In the genomic region with DNA sequence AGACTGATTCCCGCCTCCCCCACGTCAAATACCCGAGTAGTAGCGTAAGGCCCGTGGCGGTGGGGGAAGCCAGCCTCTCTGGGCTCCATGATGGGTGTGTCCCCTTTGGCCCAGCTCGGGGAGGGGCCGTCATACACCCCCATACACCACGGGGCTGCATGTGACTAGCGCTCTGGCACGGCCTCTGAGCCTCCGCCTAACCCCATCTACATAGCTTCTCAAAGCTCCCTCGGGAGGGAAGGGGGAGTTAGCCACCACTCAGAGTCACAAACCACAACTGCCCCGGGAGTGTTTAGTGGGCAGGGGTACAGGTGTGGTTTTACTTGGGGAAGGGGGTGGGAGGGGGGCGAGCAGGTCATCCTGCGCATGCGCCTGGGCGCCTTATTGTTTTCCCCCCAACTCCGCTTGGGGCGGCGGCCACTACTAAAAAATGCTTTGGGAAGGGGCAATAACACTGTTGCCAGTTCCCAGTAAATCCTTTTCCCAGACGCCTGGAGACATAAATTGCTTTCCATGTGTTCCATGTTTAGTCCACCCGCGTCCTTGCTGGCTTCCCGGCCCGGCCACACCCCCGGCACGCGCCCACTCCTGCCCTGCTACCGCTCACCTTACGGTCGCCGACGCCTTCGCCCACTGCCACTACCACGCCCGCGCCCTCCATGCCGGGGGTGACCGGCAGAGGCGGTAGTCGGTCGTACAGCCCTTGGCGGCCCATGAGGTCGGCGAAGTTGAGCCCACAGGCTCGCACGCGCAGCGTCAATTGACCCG, we compare ENCODE assay signal across 8 mouse cellular contexts. TPM values are rescaled to one million over a fixed set of nuclear protein-coding genes. Genes with fewer than 3 reads are reported as not detected.
A peak's percentile ranks its signal among the peaks of the same experiment; 100 is the strongest.
DNase-seq lines count a peak whose midpoint lies in the region; ATAC-seq and TF ChIP-seq lines count a peak whose summit lies in the region.

No protein-coding gene starts in this region.

- peak overlapping the region; percentile 94 for H3K4me2 ChIP-seq in embryonic facial prominence, embryonic 12.5 days (replicated peaks)
- H3K4me2 ChIP-seq in heart, embryonic 13.5 days, result peak overlapping the region; percentile 93
- peak overlapping the region; percentile 95 for H3K4me2 ChIP-seq in kidney, embryonic 16.5 days (replicated peaks; ENCODE audit: low read depth, low read length)

- no peaks in the 10 kb centered on the region for H3K9me3 ChIP-seq in embryonic facial prominence, embryonic 12.5 days
- H3K9me3 ChIP-seq in heart, embryonic 13.5 days, result no peaks in the 10 kb centered on the region
- H3K9me3 ChIP-seq in kidney, embryonic 16.5 days (ENCODE audit: low read length), result no peaks in the 10 kb centered on the region

- peak overlapping the region; percentile 71 for H3K9ac ChIP-seq in embryonic facial prominence, embryonic 12.5 days
- H3K9ac ChIP-seq in heart, embryonic 13.5 days, result peak overlapping the region; percentile 91
- H3K9ac ChIP-seq in kidney, embryonic 16.5 days (replicated peaks; ENCODE audit: low read length), result peak overlapping the region; percentile 81

- peak overlapping the region; percentile 66 for H3K27ac ChIP-seq in embryonic facial prominence, embryonic 12.5 days
- peak overlapping the region; percentile 87 for H3K27ac ChIP-seq in heart, embryonic 13.5 days (replicated peaks)
- peak overlapping the region; percentile 84 for H3K27ac ChIP-seq in kidney, embryonic 16.5 days (ENCODE audit: low read length)

- H3K27me3 ChIP-seq in Patski, result no peaks in the 10 kb centered on the region
- peaks cover 4% of the 10 kb centered on the region; the same call in 1 of the 2 replicates for H3K27me3 ChIP-seq in embryonic facial prominence, embryonic 12.5 days
- no peaks in the 10 kb centered on the region for H3K27me3 ChIP-seq in heart, embryonic 13.5 days (replicated peaks)
- no peaks in the 10 kb centered on the region for H3K27me3 ChIP-seq in kidney, embryonic 16.5 days (ENCODE audit: insufficient read depth, low read length)

- CTCF ChIA-PET in Patski (lab: Charles Lee), result interaction anchor here (1.2 kb wide), 1 partner anchor 106 kb away, joined by 3 read pairs; no protein-coding TSS in a partner anchor

- peaks cover 30% of the 10 kb centered on the region for H3K4me1 ChIP-seq in embryonic facial prominence, embryonic 12.5 days
- peaks cover 61% of the 10 kb centered on the region for H3K4me1 ChIP-seq in heart, embryonic 13.5 days
- peaks cover 48% of the 10 kb centered on the region for H3K4me1 ChIP-seq in kidney, embryonic 16.5 days (ENCODE audit: insufficient read depth, low read length)

- POLR2A ChIA-PET in Patski (lab: Charles Lee), result interaction anchor here (0.7 to 2.5 kb wide), 4 partner anchors 11 to 142 kb away, joined by 3 to 8 read pairs (median 4); a partner anchor contains a TSS

- under 1% methylated on average over 45 of the region's 51 CpGs for WGBS in embryonic facial prominence, embryonic 12.5 days
- WGBS in heart, embryonic 13.5 days, result under 1% methylated on average over 51 of the region's 51 CpGs
- WGBS in kidney, embryonic 16.5 days, result under 1% methylated on average over 50 of the region's 51 CpGs

- peak overlapping the region; percentile 73 for H3K4me3 ChIP-seq in embryonic facial prominence, embryonic 12.5 days
- peak overlapping the region; percentile 92 for H3K4me3 ChIP-seq in heart, embryonic 13.5 days
- peak overlapping the region; percentile 84 for H3K4me3 ChIP-seq in kidney, embryonic 16.5 days (ENCODE audit: low read length)

- H3K36me3 ChIP-seq in embryonic facial prominence, embryonic 12.5 days, result peaks cover 11% of the 10 kb centered on the region
- H3K36me3 ChIP-seq in heart, embryonic 13.5 days, result peaks cover 26% of the 10 kb centered on the region
- peaks cover 8% of the 10 kb centered on the region; the same call in 1 of the 2 replicates for H3K36me3 ChIP-seq in kidney, embryonic 16.5 days (ENCODE audit: insufficient read depth, low read length)

- TF ChIP-seq CTCF in Patski (IDR thresholded peaks at IDR 0.05), result no peak

- in situ Hi-C loops in Patski (cut with MboI; ENCODE audit: low pct_unique_long_range_greater_than_20kb), result loop anchor here (5.0 kb wide), 1 partner anchor 97 kb away; no protein-coding TSS in a partner anchor

- DNase-seq in A20 (ENCODE audit: low read depth, low spot score) (peak; percentile 73), Patski (ENCODE audit: low read depth, low spot score) (no peak)
- DNase-seq in lung, postnatal 4 days, result peak; percentile 83 to 89
- DNase-seq in retina, postnatal 1 day, result peak; percentile 68
- DNase-seq in c-Kit-positive CD71-positive TER-119-positive erythroid progenitor cells, embryonic 14.5 days (ENCODE audit: low spot score), result no peak

- ATAC-seq in Patski, result peak; percentile 23
- ATAC-seq in embryonic facial prominence, embryonic 12.5 days (ENCODE audit: insufficient number of reproducible peaks, insufficient read depth, low FRiP score, low TSS enrichment), result peak; percentile 55; the same call in 1 of the 2 replicates
- ATAC-seq in heart, embryonic 13.5 days (ENCODE audit: extremely low read depth, insufficient number of reproducible peaks, low FRiP score, low TSS enrichment), result peak; percentile 43
- ATAC-seq in kidney, embryonic 16.5 days (ENCODE audit: low FRiP score, low TSS enrichment), result peak; percentile 62

RNA-seq across cellular contexts. Expression of a gene that starts 0.5 kb away (rescaled TPM):
- 22.6 TPM for polyA plus RNA-seq in Patski (2021)
- 15.2 and 17.2 TPM in 2 replicates for polyA plus RNA-seq in embryonic facial prominence, embryonic 12.5 days (2016; fragmentation: Nextera tagmentation; extraction: Ambion mirVana)
- 23.5 and 26.4 TPM in 2 replicates for polyA plus RNA-seq in heart, embryonic 13.5 days (2015; fragmentation: Nextera tagmentation; extraction: Ambion mirVana)
- 10.9 and 11.3 TPM in 2 replicates for polyA plus RNA-seq in kidney, embryonic 16.5 days (2015; fragmentation: Nextera tagmentation; extraction: Ambion mirVana)

RNA-seq across cellular contexts. Expression of a gene that starts 0.7 kb away (rescaled TPM):
- 202 TPM for polyA plus RNA-seq in Patski (2021)
- 32.2 and 35.4 TPM in 2 replicates for polyA plus RNA-seq in embryonic facial prominence, embryonic 12.5 days (2016; fragmentation: Nextera tagmentation; extraction: Ambion mirVana)
- 28.0 and 28.9 TPM in 2 replicates for polyA plus RNA-seq in heart, embryonic 13.5 days (2015; fragmentation: Nextera tagmentation; extraction: Ambion mirVana)
- 36.5 and 39.3 TPM in 2 replicates for polyA plus RNA-seq in kidney, embryonic 16.5 days (2015; fragmentation: Nextera tagmentation; extraction: Ambion mirVana)

RNA-seq across cellular contexts. Expression of a gene that starts 17.1 kb away (rescaled TPM):
- 39.5 TPM for polyA plus RNA-seq in Patski (2021)
- polyA plus RNA-seq in embryonic facial prominence, embryonic 12.5 days (2016; fragmentation: Nextera tagmentation; extraction: Ambion mirVana), result 5.9 and 6.1 TPM in 2 replicates
- polyA plus RNA-seq in heart, embryonic 13.5 days (2015; fragmentation: Nextera tagmentation; extraction: Ambion mirVana), result 11.6 and 13.7 TPM in 2 replicates
- 17.9 and 18.6 TPM in 2 replicates for polyA plus RNA-seq in kidney, embryonic 16.5 days (2015; fragmentation: Nextera tagmentation; extraction: Ambion mirVana)

RNA-seq across cellular contexts. Expression of a gene that starts 23.2 kb away (rescaled TPM):
- 391 TPM for polyA plus RNA-seq in Patski (2021)
- 361 and 382 TPM in 2 replicates for polyA plus RNA-seq in embryonic facial prominence, embryonic 12.5 days (2016; fragmentation: Nextera tagmentation; extraction: Ambion mirVana)
- 222 and 239 TPM in 2 replicates for polyA plus RNA-seq in heart, embryonic 13.5 days (2015; fragmentation: Nextera tagmentation; extraction: Ambion mirVana)
- polyA plus RNA-seq in kidney, embryonic 16.5 days (2015; fragmentation: Nextera tagmentation; extraction: Ambion mirVana), result 267 and 290 TPM in 2 replicates

RNA-seq across cellular contexts. Expression of a gene that starts 40.2 kb away (rescaled TPM):
- polyA plus RNA-seq in Patski (2021), result 28.1 TPM
- 7.4 and 9.1 TPM in 2 replicates for polyA plus RNA-seq in embryonic facial prominence, embryonic 12.5 days (2016; fragmentation: Nextera tagmentation; extraction: Ambion mirVana)
- 71.6 and 75.1 TPM in 2 replicates for polyA plus RNA-seq in heart, embryonic 13.5 days (2015; fragmentation: Nextera tagmentation; extraction: Ambion mirVana)
- 10.1 and 10.9 TPM in 2 replicates for polyA plus RNA-seq in kidney, embryonic 16.5 days (2015; fragmentation: Nextera tagmentation; extraction: Ambion mirVana)

Comparison
In these comparisons a context has a peak if more than half of its experiments do, and no peak if none do; other contexts are left out.
1. DNase-seq: peak in A20 (single experiment), lung, postnatal 4 days (2 of 2) and retina, postnatal 1 day (single experiment); none in Patski (single experiment) and c-Kit-positive CD71-positive TER-119-positive erythroid progenitor cells, embryonic 14.5 days (single experiment).
2. Peak in every context shown above with its lines, with median percentiles within 50 percentile points of each other: ATAC-seq, H3K27ac ChIP-seq, H3K4me2 ChIP-seq, H3K4me3 ChIP-seq and H3K9ac ChIP-seq.